Mouse (Mus musculus) testis, adult 2 months (tissue): ENCODE results near the gene March2. TPM values are rescaled to one million over a fixed set of nuclear protein-coding genes. Genes with fewer than 3 reads are reported as not detected.

ENCODE experiments used
- H3K27ac ChIP-seq: fragments of 200-500 bp; 2 replicates; pipeline ENCODE4 v1.5.1; 2012; ENCODE audit warnings: low read depth, low read length; ENCODE audit not compliant: control insufficient read depth, insufficient read depth
- H3K27me3 ChIP-seq: fragments of 200-500 bp; 2 replicates; pipeline ENCODE4 v1.6.1; 2012; ENCODE audit warnings: mild to moderate bottlenecking, low read length, moderate library complexity; ENCODE audit not compliant: control insufficient read depth, insufficient read depth
- H3K36me3 ChIP-seq: fragments of 200-500 bp; 2 replicates; pipeline ENCODE4 v1.6.1; 2012; ENCODE audit warnings: mild to moderate bottlenecking, low read length; ENCODE audit not compliant: control insufficient read depth, insufficient read depth
- H3K4me1 ChIP-seq: fragments of 200-500 bp; 2 replicates; pipeline ENCODE4 v1.6.1; 2012; ENCODE audit warnings: low read length; ENCODE audit not compliant: control insufficient read depth, insufficient read depth
- H3K4me3 ChIP-seq: fragments of 200-500 bp; 2 replicates; pipeline ENCODE4 v1.5.1; 2012; ENCODE audit warnings: low read depth, mild to moderate bottlenecking, low read length, moderate library complexity, mixed read lengths; ENCODE audit not compliant: control insufficient read depth
- CTCF ChIP-seq: fragments of 200-500 bp; IDR thresholded peaks from 2 replicates; pipeline ENCODE4 v1.5.1; 2012; ENCODE audit warnings: low read depth, mild to moderate bottlenecking, inconsistent platforms, low read length, moderate library complexity; ENCODE audit not compliant: control insufficient read depth, insufficient read depth, insufficient replicate concordance
- POLR2A ChIP-seq: fragments of 200-500 bp; IDR thresholded peaks from 2 replicates; pipeline ENCODE4 v1.6.1; 2012; ENCODE audit warnings: low read depth, mild to moderate bottlenecking, inconsistent platforms, low read length, moderate library complexity; ENCODE audit not compliant: control insufficient read depth
- polyA plus RNA-seq: library from polyadenylated mRNA; depleted of rRNA; stranded (reverse); fragments of >200 nt; gene quantifications from 2 replicates; pipeline ENCODE4 v1.2.3, GENCODE M21; 2012

Gene March2
- polyA plus RNA-seq, 1 experiment, result 92.4 TPM

DNA sequence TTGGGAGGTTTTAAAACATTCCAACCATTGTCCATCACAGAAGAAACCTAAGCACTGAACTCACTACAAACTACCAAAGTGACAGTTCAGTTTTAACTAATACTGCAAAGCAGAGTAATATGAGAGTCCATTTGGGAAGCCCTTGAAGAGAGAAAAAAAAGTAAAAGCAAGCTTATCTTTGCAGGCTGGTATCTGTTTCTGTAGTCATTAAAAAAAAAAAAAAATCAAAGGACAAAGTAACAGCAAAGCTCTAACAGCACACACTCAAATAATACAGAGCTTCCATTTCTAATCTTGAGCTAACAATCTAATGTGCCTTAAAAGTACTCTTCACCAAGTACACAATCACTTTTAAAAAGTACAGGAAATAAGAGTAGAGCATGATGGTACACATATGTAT lies 36.7 kb downstream of the March2 start:
- H3K27me3 ChIP-seq, result no peaks in the 10 kb centered on the region
- no peaks in the 10 kb centered on the region for H3K36me3 ChIP-seq
- H3K4me3 ChIP-seq, result no peak overlapping the region
- no peaks in the 10 kb centered on the region; the same call in 1 of the 2 replicates for H3K4me1 ChIP-seq
- H3K27ac ChIP-seq, result no peak overlapping the region
- TF ChIP-seq CTCF, result no peak
- TF ChIP-seq POLR2A, result no peak

DNA sequence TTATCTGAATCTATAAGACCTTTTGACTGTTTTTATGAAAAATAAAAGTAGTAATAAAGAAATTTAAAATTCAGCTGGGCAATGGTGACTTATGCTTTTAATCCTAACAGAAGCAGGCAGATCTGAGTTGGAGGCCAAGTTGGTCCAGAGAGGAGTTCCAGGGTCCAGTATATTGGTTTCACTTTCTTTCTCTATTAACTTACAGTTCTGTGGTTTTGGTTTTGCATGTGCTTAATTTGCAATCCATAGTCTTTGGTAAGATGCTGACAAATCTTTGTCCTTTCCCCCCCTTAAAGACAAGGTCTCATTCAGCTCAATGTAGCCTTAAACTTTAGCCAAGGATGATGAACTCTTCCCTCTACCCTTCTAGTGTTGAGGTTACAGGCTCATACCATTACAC lies 39.7 kb downstream of the March2 start:
- no peaks in the 10 kb centered on the region for H3K27me3 ChIP-seq
- no peak overlapping the region for H3K27ac ChIP-seq
- H3K4me1 ChIP-seq, result no peaks in the 10 kb centered on the region; the same call in 1 of the 2 replicates
- H3K36me3 ChIP-seq, result no peaks in the 10 kb centered on the region; the same call in 1 of the 2 replicates
- TF ChIP-seq POLR2A, result no peak
- TF ChIP-seq CTCF, result no peak
- H3K4me3 ChIP-seq, result no peak overlapping the region

DNA sequence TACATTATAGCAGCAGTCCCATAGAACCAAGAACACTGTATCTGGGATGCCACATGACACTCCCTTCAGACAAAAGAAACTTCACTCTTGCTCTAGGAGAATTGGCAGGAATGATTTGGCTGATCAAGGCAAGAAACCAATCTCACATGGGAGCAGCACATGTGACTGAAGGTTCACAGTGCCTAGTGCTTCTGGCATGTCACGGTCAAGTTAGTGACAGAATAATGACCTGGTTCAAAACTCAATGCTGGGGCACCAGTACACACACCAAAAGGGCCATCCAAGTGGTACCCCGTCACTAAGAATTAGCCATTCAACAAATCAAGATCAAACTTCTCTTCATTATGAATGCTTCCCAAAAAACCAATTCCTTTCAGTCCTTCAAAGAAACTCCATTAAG lies 42.4 kb downstream of the March2 start:
- H3K27ac ChIP-seq, result no peak overlapping the region
- H3K4me1 ChIP-seq, result no peaks in the 10 kb centered on the region; the same call in 1 of the 2 replicates
- no peak overlapping the region for H3K4me3 ChIP-seq
- H3K27me3 ChIP-seq, result no peaks in the 10 kb centered on the region
- H3K36me3 ChIP-seq, result no peaks in the 10 kb centered on the region; the same call in 1 of the 2 replicates
- TF ChIP-seq POLR2A (no peak), CTCF (no peak)

DNA sequence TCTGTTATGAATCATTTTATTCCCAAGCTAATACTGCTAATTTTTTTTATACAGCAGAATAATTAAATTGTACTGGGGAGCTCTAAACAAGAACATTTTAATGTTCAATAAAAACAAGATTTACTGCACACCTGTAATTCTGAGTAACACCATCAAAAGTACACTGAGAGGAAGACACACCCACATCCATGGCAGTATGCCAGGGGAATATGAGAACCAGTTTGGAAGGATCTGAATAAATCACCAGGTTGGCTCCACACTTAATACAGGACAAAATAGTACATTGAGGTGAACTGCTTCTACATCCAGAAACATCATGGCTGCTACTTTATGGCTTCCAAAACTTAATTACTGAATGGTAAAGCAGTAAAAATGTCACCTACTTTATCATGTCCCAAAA lies 43.0 kb downstream of the March2 start:
- no peak for TF ChIP-seq POLR2A
- TF ChIP-seq CTCF, result no peak
- Histone ChIP-seq H3K4me3 (no peak overlapping the region), H3K4me1 (no peaks in the 10 kb centered on the region; the same call in 1 of the 2 replicates), H3K27ac (no peak overlapping the region), H3K36me3 (no peaks in the 10 kb centered on the region; the same call in 1 of the 2 replicates), H3K27me3 (no peaks in the 10 kb centered on the region)

DNA sequence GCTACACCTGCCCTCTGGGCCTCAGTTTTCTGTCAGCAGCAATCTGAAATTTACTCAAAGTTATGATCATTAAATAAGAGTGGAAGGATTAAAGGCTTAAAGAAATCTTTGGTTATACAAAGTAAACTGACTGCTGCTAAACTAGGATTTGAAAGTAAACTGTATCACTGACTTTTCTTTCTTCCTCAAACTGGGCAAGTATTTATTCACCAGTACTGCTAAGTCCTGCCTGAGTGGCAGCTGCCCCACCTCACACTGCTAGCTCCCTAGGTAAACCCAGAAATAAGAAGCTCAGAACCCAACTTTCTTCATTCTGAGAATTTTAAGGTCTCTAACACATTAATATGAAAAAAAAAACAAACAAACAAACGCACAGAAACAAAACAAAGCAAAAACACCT lies 44.6 kb downstream of the March2 start:
- H3K27ac ChIP-seq, result no peak overlapping the region
- no peak overlapping the region for H3K4me3 ChIP-seq
- no peaks in the 10 kb centered on the region for H3K27me3 ChIP-seq
- H3K36me3 ChIP-seq, result no peaks in the 10 kb centered on the region; the same call in 1 of the 2 replicates
- H3K4me1 ChIP-seq, result no peaks in the 10 kb centered on the region; the same call in 1 of the 2 replicates
- TF ChIP-seq POLR2A (no peak), CTCF (no peak)

DNA sequence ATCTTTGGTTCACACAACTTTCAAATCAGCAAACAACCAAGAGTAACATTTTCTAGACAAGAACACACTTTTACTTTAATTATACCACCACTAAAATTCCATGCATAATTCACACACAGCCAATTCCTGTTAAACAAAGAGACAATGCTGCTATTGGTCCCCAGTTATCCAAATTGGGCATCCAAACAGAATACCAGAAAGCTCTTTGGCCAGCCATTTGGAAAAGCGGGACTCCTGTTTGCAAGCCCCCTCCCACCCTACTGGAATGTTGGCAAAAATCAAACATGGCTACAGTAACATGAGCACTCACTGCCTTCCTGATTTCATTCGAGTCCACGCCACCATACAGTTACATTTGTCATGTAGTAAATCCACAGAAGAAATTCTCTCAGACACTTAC lies 48.8 kb downstream of the March2 start:
- H3K36me3 ChIP-seq, result peaks cover 2% of the 10 kb centered on the region; the same call in 1 of the 2 replicates
- H3K27ac ChIP-seq, result no peak overlapping the region
- TF ChIP-seq POLR2A (no peak), CTCF (no peak)
- H3K4me3 ChIP-seq, result no peak overlapping the region
- no peaks in the 10 kb centered on the region for H3K4me1 ChIP-seq
- no peaks in the 10 kb centered on the region for H3K27me3 ChIP-seq

DNA sequence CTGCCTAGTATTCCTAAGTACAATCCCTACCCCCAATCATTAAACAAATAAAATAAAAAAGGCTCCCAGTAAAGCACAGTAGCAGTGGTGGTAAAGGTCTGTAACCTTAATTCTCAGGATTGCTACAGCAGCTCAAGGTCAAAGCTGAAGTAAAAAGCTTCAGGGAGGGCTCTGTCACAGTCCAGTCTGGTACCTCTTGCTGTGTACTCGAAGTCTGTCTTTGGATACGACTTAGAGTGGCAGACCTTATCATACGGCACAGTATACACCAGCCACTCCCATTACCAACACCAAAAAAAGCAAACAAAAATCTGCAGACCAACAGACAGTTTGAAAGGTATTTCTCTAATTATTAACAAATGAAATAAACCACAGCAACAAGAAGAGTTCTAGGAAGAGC lies 51.7 kb downstream of the March2 start:
- Histone ChIP-seq H3K4me1 (no peaks in the 10 kb centered on the region), H3K27ac (no peak overlapping the region), H3K36me3 (peaks cover 3% of the 10 kb centered on the region; the same call in 1 of the 2 replicates), H3K4me3 (no peak overlapping the region), H3K27me3 (no peaks in the 10 kb centered on the region)
- TF ChIP-seq CTCF (no peak), POLR2A (no peak)
